Mouse (Mus musculus) skeletal muscle tissue, postnatal 0 days (tissue): ENCODE results near the gene Usp39. TPM values are rescaled to one million over a fixed set of nuclear protein-coding genes. Genes with fewer than 3 reads are reported as not detected.

Source experiments
- polyA plus RNA-seq: library from polyadenylated mRNA; unstranded; fragments of >200 nt; fragmentation: Nextera tagmentation; extraction: Ambion mirVana; gene quantifications from 2 replicates; pipeline ENCODE4 v1.2.1, GENCODE M21; 2015

The Usp39 gene
- 15.0 and 16.4 TPM in 2 replicates for polyA plus RNA-seq

DNA sequence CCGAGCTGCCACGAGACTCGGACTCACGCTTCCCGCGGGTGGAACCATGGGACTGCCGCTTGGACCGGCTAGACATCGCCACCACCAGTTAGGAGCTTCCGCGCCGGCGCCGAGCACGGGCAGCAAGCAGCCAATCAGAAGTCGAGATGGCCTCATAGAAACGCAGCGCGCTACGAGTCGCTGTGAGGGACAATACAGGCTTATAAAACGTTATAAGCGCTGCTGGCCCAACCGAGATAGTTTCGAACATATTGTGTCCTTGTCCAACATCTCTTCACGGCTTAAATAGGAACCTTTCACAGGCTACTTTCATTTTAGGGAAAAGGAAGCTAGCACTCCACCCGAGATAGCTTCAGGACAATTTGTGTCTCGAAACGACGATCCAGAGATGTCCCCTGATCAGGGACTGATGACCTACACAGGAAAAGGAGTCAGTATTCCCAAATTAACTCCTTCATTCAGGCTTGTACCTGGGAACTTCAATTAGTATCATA, at the start of gene Usp39:
Gene Usp39 (minus strand): TSS at position 111 of the 494 bp plus-strand sequence.

DNA sequence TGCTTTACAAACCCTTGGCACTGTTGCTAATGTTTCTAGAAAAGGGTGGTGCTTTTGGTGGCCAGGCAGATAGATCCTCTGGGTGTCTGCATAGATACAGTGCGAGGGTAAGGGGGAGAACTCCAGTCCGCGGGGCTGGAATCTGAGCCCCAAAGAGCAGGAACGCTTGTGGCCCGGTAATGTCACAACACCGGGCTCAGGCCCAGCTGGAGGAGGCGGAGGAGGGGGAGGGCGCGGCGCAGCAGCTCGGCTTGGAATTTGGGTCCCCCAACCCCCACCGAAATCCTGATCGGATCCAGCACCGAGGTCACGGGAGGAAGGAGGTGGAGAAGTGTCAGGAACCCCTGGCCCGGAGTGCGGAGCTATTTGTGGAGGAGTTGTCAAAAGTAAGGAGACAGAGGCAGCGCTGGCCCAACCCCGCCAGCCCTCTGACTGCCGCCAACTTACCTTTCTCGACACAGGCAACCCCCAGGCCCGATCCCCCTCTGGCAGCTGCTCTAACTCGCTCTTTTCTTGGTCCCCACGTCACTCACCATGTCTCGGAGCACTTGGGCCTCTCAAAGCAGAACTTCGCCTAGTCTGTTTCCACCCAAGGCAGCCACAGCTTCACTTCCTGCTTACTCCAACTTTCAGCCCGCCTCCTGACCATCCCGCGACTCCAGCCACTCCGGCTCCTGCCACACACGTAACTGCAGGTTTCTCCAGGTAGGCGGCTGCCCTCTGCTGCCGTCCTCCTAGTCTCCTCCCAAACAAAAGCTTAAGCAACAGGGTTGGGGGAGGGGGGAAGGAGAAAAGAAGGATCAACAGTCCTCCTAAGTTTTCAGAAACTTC, 45.2 kb upstream of the Usp39 start, which contains the start of gene Vamp8:
Gene Vamp8 (minus strand): TSS at position 763 of the 831 bp plus-strand sequence.

DNA sequence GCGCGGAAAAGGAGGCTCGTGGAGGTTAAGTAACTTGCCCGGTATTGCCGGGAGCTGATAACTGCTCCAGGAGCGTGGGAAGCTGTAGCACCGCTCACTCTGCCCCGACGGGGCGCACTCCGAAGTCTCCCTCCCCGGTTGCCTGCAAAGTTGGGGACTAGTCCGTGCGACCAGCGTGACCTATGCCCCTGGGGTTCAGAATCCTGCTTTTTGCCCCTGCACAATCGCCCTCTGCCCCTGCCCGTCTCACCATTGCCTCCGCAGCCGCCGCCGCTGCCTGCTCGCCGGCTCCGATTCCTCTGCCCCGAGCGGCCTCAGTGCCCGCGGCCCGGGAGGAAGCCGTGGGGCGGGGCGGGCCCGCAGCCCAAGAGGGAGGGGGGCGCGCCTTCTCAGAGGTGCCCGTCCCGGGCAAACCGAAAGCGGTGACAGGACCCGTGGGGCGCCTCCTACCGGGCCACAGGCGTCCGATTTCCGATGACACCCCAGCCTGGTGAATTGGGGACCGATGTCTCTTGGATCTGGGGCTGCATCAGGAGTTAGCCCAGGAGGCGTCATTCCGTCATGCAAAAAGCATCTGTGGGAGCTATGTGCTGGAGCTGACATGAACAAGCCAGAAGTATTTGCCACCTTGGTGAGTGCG, 35.3 kb upstream of the Usp39 start, which contains the start of gene Vamp5:
Gene Vamp5 (minus strand): TSS at position 338 of the 640 bp plus-strand sequence.

DNA sequence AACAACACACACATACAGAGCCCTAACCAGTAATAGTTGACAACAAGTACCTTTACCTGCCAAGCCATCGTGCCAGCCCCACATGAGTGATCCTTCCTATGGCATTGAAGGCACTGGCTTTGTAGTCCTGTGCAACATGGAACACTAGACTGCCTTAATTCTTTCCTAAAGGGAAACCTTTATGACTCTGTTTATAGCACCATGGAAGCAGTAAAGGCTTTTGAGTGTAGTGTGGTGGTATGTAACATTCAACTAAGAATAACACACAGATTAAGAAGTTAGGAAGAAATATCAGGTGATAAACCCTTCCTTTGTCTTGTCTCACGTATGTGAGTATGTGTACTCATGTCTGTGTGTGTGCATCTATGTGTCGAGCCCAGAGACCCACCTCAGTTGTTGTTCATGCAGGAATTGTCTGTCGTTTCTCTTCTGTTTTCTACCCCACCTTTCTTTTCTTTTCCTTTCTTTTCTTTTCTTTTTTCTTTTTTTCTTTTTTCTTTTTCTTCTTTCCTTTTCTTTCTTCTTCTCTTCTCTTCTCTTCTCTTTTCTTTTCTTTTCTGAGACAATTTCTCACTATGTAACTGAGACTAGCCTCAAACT, 22.0 kb upstream of the Usp39 start, which contains the start of gene Rnf181:
Gene Rnf181 (minus strand): TSS at position 113 of the 600 bp plus-strand sequence.

DNA sequence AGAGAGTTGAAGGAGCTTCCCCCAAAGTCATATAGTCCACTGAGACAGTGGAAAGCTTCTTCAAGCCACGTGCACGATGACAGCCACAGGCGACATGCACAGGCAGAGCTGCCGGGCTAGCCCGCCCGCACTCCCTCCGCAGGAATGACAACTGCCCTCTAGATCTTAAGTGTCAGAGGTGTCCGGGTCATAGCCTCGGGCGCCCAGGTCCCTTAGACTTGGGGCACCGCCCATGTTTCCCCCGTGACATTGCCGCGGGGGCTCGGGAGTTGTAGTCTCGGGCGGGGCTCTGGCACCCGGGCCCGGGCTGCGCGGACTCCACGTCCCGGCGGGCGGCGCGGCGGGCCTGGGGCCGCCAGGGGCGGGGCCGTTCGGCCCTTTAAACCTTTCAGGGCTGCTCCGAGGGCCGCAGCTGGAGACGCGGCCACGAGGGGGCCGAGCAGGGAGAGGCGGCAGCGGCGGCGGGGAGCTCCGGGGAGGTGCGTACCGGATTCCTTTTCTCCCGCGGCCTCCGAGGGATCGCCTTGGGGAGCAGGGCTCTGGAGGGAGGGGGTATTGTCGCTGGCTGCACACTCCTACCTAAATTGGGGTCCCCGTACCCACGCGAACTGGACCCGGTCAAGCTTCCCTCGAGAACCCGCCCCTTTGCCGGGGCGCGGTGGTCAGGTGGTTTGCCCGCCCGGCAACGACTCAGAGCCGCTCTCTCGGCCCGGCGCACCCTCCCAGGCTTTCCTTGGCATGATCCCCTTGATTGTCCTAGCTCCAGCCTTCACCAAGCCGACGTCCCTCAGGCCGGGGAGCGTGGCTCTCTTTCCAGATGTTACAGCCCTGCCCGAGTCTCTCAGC, 10.3 kb upstream of the Usp39 start, which contains the start of gene Tmem150a:
Gene Tmem150a (plus strand): TSS at position 382 of the 846 bp plus-strand sequence.

DNA sequence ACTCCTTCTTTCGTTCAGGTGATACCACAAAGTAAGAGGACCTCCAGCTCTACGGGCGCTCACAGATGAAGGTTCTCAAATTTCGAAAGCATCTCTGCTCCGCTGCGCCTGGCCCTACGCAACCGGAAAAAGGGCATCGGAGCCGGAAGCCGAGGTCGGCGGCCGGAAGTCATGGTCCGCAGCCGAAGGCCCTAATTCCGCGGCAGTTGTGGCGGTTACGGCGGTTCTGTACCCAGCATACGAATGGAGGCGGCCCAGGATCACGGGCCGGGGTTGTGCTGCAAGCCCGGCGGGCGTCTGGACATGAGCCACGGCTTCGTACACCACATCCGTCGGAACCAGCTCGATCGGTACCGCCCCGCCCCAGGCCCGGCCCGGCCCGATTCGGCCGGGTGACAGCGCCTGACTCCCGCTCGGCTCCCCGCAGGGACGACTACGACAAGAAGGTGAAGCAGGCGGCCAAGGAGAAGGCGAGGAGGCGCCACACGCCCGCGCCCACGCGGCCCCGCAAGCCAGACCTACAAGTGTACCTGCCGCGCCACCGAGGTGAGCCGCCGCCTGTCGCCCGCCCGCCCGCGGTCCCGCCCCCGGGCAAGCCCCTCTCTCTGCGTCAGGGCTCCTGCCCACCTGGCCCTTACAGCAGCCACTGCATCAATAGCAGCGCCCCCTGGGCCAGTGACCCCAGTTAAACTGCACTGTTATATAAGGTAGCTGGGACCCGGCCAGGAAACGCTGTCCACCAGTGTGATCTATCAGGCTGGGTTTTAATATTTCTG, 2.4 kb upstream of the Usp39 start, which contains the start of gene 0610030E20Rik:
Gene 0610030E20Rik (plus strand): TSS at position 152 of the 776 bp plus-strand sequence.

Other genes starting within 250 kb of the Usp39 start
- 41.9 and 43.6 TPM in 2 replicates for gene St3gal5, start 247.6 kb downstream of the Usp39 start, polyA plus RNA-seq
- gene Atoh8, start 109.6 kb downstream of the Usp39 start, polyA plus RNA-seq: 9.0 and 9.7 TPM in 2 replicates
- 0.22 TPM in 1 of 2 replicates, not detected in the other for gene Sftpb, start 40.6 kb downstream of the Usp39 start, polyA plus RNA-seq
- gene 0610030E20Rik, start 2.1 kb upstream of the Usp39 start, polyA plus RNA-seq: 13.0 and 15.0 TPM in 2 replicates
- gene Tmem150a, start 10.3 kb upstream of the Usp39 start, polyA plus RNA-seq: 4.4 and 5.5 TPM in 2 replicates
- gene Rnf181, start 21.8 kb upstream of the Usp39 start, polyA plus RNA-seq: 47.1 and 53.8 TPM in 2 replicates
- gene Vamp5, start 35.3 kb upstream of the Usp39 start, polyA plus RNA-seq: 17.6 and 21.9 TPM in 2 replicates
- gene Vamp8, start 45.5 kb upstream of the Usp39 start, polyA plus RNA-seq: 90.7 and 105 TPM in 2 replicates
- 14.1 and 17.0 TPM in 2 replicates for gene Ggcx, start 69.1 kb upstream of the Usp39 start, polyA plus RNA-seq
- gene Mat2a, start 94.4 kb upstream of the Usp39 start, polyA plus RNA-seq: 274 and 281 TPM in 2 replicates
- 0.38 TPM in 1 of 2 replicates, not detected in the other for gene Sh2d6, start 176.5 kb upstream of the Usp39 start, polyA plus RNA-seq
- gene Capg, start 199.2 kb upstream of the Usp39 start, polyA plus RNA-seq: 25.8 and 33.7 TPM in 2 replicates